Mouse (Mus musculus): ENCODE results near the gene Trabd2b. TPM values are rescaled to one million over a fixed set of nuclear protein-coding genes. Genes with fewer than 3 reads are reported as not detected.

Trabd2b gene
- polyA plus RNA-seq, 1 experiment from 2014 or later, result 0.32 TPM

DNA sequence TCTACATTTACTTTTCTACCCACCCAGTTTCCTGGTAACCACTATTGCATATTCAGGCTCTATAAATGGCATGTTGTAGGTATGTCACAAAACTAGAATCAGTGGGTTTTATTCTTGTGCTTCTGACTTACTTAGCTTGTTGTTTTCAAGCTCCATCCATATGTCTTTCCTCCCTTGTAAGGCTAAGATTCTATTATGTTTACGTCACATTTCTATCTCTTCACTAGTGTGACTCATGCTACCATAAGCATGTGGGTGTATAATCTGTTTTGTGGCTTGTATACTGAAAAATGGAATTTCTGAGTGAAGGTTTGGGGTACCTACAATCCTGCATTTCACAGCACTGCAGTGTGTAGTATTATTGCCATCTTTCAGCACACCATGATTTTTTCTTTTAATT lies 32.2 kb upstream of the Trabd2b start:
- Histone ChIP-seq H3K4me2 (replicated peaks) (no peak overlapping the region), H3K27me3 (no peaks in the 10 kb centered on the region), H3K36me3 (no peaks in the 10 kb centered on the region), H3K27ac (replicated peaks) (no peak overlapping the region), H3K4me3 (no peak overlapping the region), H3K4me1 (no peaks in the 10 kb centered on the region), H3K9ac (replicated peaks) (no peak overlapping the region), H3K9me3 (no peaks in the 10 kb centered on the region)
- 84% methylated on average over 1 of the region's 1 CpGs for WGBS
- no peak for ATAC-seq (replicated peaks)

- no peak overlapping the region for H3K4me2 ChIP-seq (replicated peaks)
- H3K27me3 ChIP-seq, result no peaks in the 10 kb centered on the region
- H3K27ac ChIP-seq (replicated peaks), result no peak overlapping the region
- 88% methylated on average over 11 of the region's 11 CpGs for WGBS
- no peaks in the 10 kb centered on the region for H3K9me3 ChIP-seq
- no peak overlapping the region for H3K4me3 ChIP-seq
- no peak for ATAC-seq (replicated peaks)
- H3K4me1 ChIP-seq, result no peaks in the 10 kb centered on the region
- no peak overlapping the region for H3K9ac ChIP-seq (replicated peaks)
- H3K36me3 ChIP-seq, result no peaks in the 10 kb centered on the region
Observed at GRCm38 (mm10) chr4:114377531-114377930, 29.0 kb upstream of the Trabd2b start.

GRCm38 (mm10) chr4:114378512-114378911 lies 28.0 kb upstream of the Trabd2b start:
- Histone ChIP-seq H3K4me1 (no peaks in the 10 kb centered on the region), H3K9me3 (no peaks in the 10 kb centered on the region), H3K27me3 (no peaks in the 10 kb centered on the region), H3K4me2 (replicated peaks) (no peak overlapping the region), H3K4me3 (no peak overlapping the region), H3K36me3 (no peaks in the 10 kb centered on the region), H3K27ac (replicated peaks) (no peak overlapping the region), H3K9ac (replicated peaks) (no peak overlapping the region)
- WGBS, result 88% methylated on average over 7 of the region's 7 CpGs
- no peak for ATAC-seq (replicated peaks)

GRCm38 (mm10) chr4:114379416-114379956 lies 27.0 kb upstream of the Trabd2b start:
- no peak for ATAC-seq (replicated peaks)
- no peaks in the 10 kb centered on the region for H3K27me3 ChIP-seq
- H3K4me2 ChIP-seq (replicated peaks), result no peak overlapping the region
- H3K4me3 ChIP-seq, result no peak overlapping the region
- no peaks in the 10 kb centered on the region for H3K9me3 ChIP-seq
- no peaks in the 10 kb centered on the region for H3K36me3 ChIP-seq
- no peak overlapping the region for H3K9ac ChIP-seq (replicated peaks)
- 84% methylated on average over 4 of the region's 4 CpGs for WGBS
- H3K4me1 ChIP-seq, result no peaks in the 10 kb centered on the region
- H3K27ac ChIP-seq (replicated peaks), result no peak overlapping the region

DNA sequence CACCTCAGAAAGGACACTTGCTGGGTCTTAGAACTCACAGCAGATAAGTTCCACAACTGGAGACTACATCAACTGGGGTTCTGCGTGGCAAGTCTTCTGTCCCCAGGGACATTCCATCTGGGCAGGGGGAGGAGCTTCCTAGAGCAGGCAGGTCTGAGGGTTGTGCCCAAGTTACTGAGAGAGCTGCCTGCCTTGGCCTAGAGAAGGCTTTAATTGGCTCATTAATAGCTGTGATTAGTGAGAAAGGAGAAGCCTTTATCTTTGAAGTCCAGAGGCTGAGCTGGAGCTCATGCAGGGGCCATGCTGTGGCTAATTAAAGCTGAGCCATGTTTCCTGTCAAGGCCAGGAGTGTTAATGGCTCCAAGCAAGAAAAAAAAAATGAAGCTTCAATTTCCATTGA lies 23.9 kb upstream of the Trabd2b start:
- no peaks in the 10 kb centered on the region for H3K36me3 ChIP-seq
- 7% methylated on average over 1 of the region's 1 CpGs for WGBS
- H3K4me1 ChIP-seq, result no peaks in the 10 kb centered on the region
- H3K4me2 ChIP-seq (replicated peaks), result no peak overlapping the region
- no peaks in the 10 kb centered on the region for H3K9me3 ChIP-seq
- H3K27ac ChIP-seq (replicated peaks), result no peak overlapping the region
- H3K27me3 ChIP-seq, result no peaks in the 10 kb centered on the region
- no peak overlapping the region for H3K9ac ChIP-seq (replicated peaks)
- peak; percentile 43 for ATAC-seq (replicated peaks)
- no peak overlapping the region for H3K4me3 ChIP-seq

DNA sequence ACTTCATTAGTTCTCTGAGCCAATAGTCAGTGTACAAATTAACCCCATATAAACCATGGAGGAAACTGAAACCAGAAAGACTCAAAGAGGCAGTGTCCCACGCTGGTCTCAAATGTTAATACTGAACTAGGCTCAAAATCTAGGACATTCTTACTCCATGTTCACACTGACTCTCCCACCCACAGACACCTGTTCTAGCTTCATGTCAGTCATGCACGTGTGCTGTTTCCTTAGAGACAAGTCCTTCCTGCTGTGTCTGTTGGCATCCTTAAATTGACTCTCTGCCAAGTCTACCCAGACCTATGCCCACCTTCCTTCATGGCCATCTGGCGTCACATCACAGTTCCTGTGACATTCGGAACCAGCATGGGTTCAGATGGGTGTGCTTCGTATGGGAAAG lies 21.3 kb upstream of the Trabd2b start:
- no peak overlapping the region for H3K4me3 ChIP-seq
- 69% methylated on average over 5 of the region's 5 CpGs for WGBS
- ATAC-seq (replicated peaks), result no peak; the same call in 1 of the 2 replicates
- H3K27ac ChIP-seq (replicated peaks), result no peak overlapping the region
- no peak overlapping the region for H3K9ac ChIP-seq (replicated peaks)
- no peak overlapping the region for H3K4me2 ChIP-seq (replicated peaks)
- no peaks in the 10 kb centered on the region for H3K36me3 ChIP-seq
- no peaks in the 10 kb centered on the region for H3K27me3 ChIP-seq
- H3K4me1 ChIP-seq, result no peaks in the 10 kb centered on the region
- H3K9me3 ChIP-seq, result no peaks in the 10 kb centered on the region

- 63% methylated on average over 2 of the region's 2 CpGs for WGBS
- Histone ChIP-seq H3K27ac (replicated peaks) (no peak overlapping the region), H3K4me1 (no peaks in the 10 kb centered on the region), H3K4me2 (replicated peaks) (no peak overlapping the region), H3K4me3 (no peak overlapping the region), H3K9ac (replicated peaks) (no peak overlapping the region), H3K36me3 (no peaks in the 10 kb centered on the region), H3K27me3 (no peaks in the 10 kb centered on the region), H3K9me3 (no peaks in the 10 kb centered on the region)
- ATAC-seq (replicated peaks), result peak; percentile 67
Observed at GRCm38 (mm10) chr4:114386395-114386811, 20.1 kb upstream of the Trabd2b start.

GRCm38 (mm10) chr4:114387527-114388135 lies 18.9 kb upstream of the Trabd2b start:
- Histone ChIP-seq H3K9me3 (no peaks in the 10 kb centered on the region), H3K36me3 (no peaks in the 10 kb centered on the region), H3K4me3 (no peak overlapping the region), H3K9ac (replicated peaks) (no peak overlapping the region), H3K27me3 (no peaks in the 10 kb centered on the region), H3K27ac (replicated peaks) (no peak overlapping the region), H3K4me2 (replicated peaks) (no peak overlapping the region), H3K4me1 (no peaks in the 10 kb centered on the region)
- ATAC-seq (replicated peaks), result no peak
- WGBS, result 61% methylated on average over 2 of the region's 2 CpGs

- WGBS, result 89% methylated on average over 3 of the region's 3 CpGs
- no peak overlapping the region for H3K4me2 ChIP-seq (replicated peaks)
- H3K9me3 ChIP-seq, result no peaks in the 10 kb centered on the region
- no peak overlapping the region for H3K27ac ChIP-seq (replicated peaks)
- H3K4me3 ChIP-seq, result no peak overlapping the region
- no peaks in the 10 kb centered on the region for H3K36me3 ChIP-seq
- H3K27me3 ChIP-seq, result no peaks in the 10 kb centered on the region
- H3K4me1 ChIP-seq, result no peaks in the 10 kb centered on the region
- H3K9ac ChIP-seq (replicated peaks), result no peak overlapping the region
- ATAC-seq (replicated peaks), result no peak
Observed at GRCm38 (mm10) chr4:114388306-114388705, 18.2 kb upstream of the Trabd2b start.

GRCm38 (mm10) chr4:114389653-114390052 lies 16.9 kb upstream of the Trabd2b start:
- Histone ChIP-seq H3K27ac (replicated peaks) (no peak overlapping the region), H3K4me3 (no peak overlapping the region), H3K27me3 (no peaks in the 10 kb centered on the region), H3K4me2 (replicated peaks) (no peak overlapping the region), H3K4me1 (no peaks in the 10 kb centered on the region), H3K9me3 (no peaks in the 10 kb centered on the region), H3K36me3 (no peaks in the 10 kb centered on the region), H3K9ac (replicated peaks) (no peak overlapping the region)
- ATAC-seq (replicated peaks), result no peak

GRCm38 (mm10) chr4:114397625-114398024 lies 8.9 kb upstream of the Trabd2b start:
- no peak for ATAC-seq (replicated peaks)
- Histone ChIP-seq H3K27me3 (no peaks in the 10 kb centered on the region), H3K9ac (replicated peaks) (no peak overlapping the region), H3K4me1 (no peaks in the 10 kb centered on the region), H3K27ac (replicated peaks) (no peak overlapping the region), H3K4me2 (replicated peaks) (no peak overlapping the region), H3K4me3 (no peak overlapping the region), H3K9me3 (no peaks in the 10 kb centered on the region), H3K36me3 (no peaks in the 10 kb centered on the region)

- no peak overlapping the region for H3K4me3 ChIP-seq
- ATAC-seq (replicated peaks), result no peak
- no peaks in the 10 kb centered on the region for H3K4me1 ChIP-seq
- WGBS, result 51% methylated on average over 3 of the region's 3 CpGs
- no peak overlapping the region for H3K27ac ChIP-seq (replicated peaks)
- no peaks in the 10 kb centered on the region for H3K36me3 ChIP-seq
- no peaks in the 10 kb centered on the region for H3K9me3 ChIP-seq
- H3K9ac ChIP-seq (replicated peaks), result no peak overlapping the region
- no peak overlapping the region for H3K4me2 ChIP-seq (replicated peaks)
- no peaks in the 10 kb centered on the region for H3K27me3 ChIP-seq
Observed at GRCm38 (mm10) chr4:114399821-114400220, 6.7 kb upstream of the Trabd2b start.

All from forebrain, embryonic 15.5 days (tissue).